Mouse (Mus musculus) stomach, postnatal 0 days (tissue): Measurements from ENCODE around the gene Psmd4.

Source experiments
- CTCF ChIP-seq: IDR thresholded peaks from 2 replicates; pipeline ENCODE4 v1.5.1; 2016; ENCODE audit warnings: antibody characterized with exemption, low read depth, mild to moderate bottlenecking, moderate library complexity
- EP300 ChIP-seq: optimal IDR thresholded peaks from 2 replicates; pipeline ENCODE3; 2016; ENCODE audit warnings: antibody characterized with exemption

- no peak for TF ChIP-seq CTCF
- TF ChIP-seq EP300, result no peak
These were observed 837 bp upstream of the Psmd4 start for GRCm38 (mm10) chr3:95043251-95043650.
